Mouse (Mus musculus) embryo, embryonic 11.5 days (tissue): ENCODE measurements around the gene Cd300lb.
A peak's percentile ranks its signal among the peaks of the same experiment; 100 is the strongest.

Experiments
- DNase-seq: peaks from one replicate; pipeline ENCODE4 v3.0.0-alpha.2; 2012; ENCODE audit warnings: low read depth, low spot score

The Cd300lb gene

DNA sequence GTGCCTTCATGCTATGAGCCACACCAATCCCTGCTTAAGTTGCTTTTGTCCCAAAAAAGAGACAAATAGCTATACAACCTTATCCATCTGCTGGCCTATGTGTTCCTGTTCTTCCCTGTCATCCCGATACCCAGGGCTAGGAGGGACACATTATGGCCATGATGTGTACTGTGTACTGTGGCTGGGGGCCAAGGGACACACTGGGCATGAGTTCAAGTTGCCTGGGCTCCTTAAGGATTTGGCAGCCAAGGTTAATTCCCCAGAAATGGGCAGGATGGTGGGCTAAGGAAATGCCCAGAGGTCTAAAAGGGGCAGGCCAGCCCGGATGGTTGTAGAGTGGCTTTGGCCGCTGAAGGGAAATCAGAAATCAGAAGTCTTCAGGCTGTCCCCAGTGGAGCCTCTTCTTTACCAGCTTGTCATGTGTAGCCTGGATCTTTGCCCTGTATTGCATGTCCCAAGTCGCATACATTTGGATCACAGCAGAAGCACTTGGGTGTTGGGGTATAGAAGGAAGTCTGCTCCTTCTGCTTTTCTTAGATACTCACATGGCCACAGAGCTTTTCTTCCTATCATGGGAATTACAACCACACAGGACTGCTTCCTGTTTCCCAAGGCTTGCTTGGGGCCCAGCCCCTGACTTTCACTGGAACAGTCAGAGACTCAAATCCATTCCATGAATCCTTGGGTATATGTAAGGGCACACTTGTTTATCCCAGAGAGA, 49.6 kb downstream of the Cd300lb start:
- no peak for DNase-seq

DNA sequence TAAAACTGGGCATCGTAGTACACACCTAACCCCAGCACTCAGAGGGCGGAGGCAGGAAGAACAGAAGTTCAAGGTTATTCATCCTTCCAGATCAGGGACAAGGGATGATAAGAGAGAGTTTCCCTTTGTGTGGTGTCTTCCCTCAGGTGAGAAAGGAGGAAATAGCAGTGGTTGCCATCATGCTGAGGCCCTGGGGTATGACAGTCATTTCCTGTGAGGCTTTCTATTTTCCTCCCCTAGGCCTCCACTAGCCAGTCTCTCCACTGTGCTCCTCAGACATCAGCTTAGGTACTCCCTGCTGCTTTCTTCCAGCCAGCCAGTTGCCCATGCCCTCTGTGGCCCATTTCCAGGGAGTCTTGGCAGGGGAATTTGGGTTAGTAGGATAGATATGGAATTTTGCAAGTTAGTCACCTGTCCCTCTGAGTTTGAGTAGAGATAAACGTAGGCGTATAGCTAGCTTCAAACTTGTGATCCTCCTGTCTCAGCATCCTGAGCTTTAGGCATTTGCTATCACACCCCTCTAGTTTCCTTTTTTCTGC, 50.9 kb downstream of the Cd300lb start:
- DNase-seq, result no peak

DNA sequence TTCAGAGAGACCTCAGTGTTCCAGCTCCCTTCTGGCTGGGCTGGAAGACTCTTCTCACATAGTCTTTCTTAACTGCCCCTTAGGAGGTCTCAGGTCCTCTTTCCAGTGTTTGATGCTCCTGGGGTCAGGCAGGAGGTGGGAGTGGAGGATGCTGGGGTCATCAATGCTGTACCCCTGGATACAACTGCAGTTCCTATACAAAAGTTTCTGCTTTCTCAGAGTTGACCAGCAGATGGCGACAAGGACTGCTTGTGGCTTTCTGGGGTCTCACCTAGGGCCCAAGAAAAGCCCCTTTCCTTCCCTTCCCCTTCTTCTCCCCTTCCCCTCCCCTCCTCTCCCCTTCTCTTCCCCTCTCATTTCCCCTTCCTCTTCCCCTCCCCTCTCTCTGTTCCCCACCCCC, 53.6 kb downstream of the Cd300lb start:
- DNase-seq, result peak; percentile 31

- DNase-seq, result no peak
Observed at GRCm38 (mm10) chr11:114880185-114880584, 54.0 kb downstream of the Cd300lb start.

GRCm38 (mm10) chr11:114879666-114880065, 54.5 kb downstream of the Cd300lb start:
- DNase-seq, result no peak

GRCm38 (mm10) chr11:114877145-114877544, 57.0 kb downstream of the Cd300lb start:
- DNase-seq, result no peak

- DNase-seq, result no peak
Observed at GRCm38 (mm10) chr11:114876621-114877020, 57.6 kb downstream of the Cd300lb start.

GRCm38 (mm10) chr11:114876176-114876575, 58.0 kb downstream of the Cd300lb start:
- DNase-seq, result no peak

GRCm38 (mm10) chr11:114875301-114875801, 58.8 kb downstream of the Cd300lb start:
- DNase-seq, result no peak

DNA sequence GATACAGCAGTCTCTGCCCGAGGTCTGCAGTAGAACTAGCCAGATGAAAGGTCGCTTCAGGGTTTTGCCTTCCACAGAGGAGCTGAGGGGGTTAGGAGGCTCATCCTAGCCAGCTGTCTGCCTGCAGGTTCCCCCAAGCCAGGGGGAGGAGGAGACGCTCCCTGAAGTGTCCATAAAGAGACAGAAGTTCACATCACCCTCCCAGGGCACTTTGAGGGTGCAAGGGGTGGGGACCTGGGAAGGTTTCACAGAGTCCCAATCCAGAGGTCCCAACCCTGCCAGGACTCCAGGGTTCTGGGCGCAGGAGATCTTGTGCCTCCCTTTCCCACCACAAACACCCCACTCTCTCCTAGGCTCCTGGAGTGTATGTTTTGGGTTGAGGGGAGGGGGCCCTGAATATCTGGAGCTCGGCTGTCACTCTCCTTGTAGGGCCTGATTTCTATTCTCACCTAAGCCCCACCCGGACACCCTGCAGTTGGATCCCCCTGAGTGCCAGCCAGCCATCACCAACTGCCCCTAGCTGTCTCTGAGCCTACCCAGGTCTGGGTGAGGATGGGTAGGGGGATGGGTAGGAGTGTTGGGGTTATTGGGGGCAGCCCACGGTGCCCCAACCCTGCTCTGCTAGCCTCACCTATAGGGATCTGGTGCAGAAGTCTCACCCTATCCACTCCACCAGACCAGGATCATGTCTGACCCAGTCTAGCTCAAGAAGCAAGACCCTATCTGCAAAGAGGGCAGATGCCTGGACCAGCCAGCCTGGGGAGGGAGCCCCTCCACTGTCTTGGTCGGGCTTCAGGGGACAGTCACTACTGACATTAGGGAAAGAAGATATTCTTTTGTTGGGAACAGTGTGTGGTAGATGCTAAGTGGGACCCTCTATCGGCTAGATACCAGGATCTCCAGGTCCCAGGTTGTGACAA, 59.7 kb downstream of the Cd300lb start:
- DNase-seq, result no peak

DNA sequence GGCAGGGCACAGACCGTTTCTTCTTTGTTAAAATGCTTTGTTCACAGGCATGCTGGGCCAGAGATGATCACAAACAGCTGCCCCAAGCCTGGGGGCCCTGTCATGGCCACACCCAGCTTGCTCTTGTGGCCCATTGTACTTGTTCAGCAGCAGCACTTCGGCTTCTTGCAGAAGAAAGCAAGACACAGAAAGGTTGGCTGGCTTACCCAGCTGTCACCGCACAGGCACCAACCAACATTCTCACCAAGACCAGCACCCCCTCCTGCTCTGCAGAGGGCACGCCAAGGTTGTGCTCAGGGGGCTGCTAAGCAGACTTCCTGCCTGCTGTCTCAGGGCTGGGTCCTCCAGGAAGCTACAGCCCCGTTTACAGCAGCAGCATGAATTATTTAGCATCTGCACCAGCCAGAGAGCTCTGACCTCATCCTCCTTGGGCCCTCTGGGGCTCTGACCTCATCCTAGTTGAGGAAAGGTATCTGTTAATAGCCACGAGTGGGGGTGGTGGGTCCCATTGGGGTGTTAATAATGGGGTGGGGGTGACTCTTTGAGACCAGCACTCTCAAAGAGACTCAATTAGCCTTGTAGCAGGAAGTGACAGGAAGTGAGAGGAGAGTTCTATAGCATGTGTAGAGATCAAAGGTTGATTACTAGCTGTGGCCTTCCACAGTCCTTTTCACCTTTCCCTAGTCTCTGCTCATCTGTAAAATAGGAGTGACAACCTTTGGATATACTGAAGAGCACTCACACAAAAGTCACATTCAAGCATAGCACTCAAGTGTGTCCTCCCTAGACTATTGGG, 61.0 kb downstream of the Cd300lb start:
- DNase-seq, result no peak
